Mouse (Mus musculus) forebrain, embryonic 16.5 days (tissue): ENCODE measurements around the gene Ctrb1. TPM values are rescaled to one million over a fixed set of nuclear protein-coding genes. Genes with fewer than 3 reads are reported as not detected.
"Not testable (repeated sequence)": the region's sequence is repeated elsewhere in the genome, so short reads cannot be mapped to it uniquely, and the experiment has no call there.

Experiments used
- ATAC-seq: fragments of 200-750 bp; cut with Nextera tagmentation; 2 replicates; pipeline ENCODE4 v1.8.0; 2017; ENCODE audit warnings: mild to moderate bottlenecking, moderate library complexity
- H3K27ac ChIP-seq: fragments of 300-500 bp; sonication (generic); 2 replicates; pipeline ENCODE4 v1.5.1; 2014; ENCODE audit warnings: low read length, control low read depth
- H3K27me3 ChIP-seq: fragments of 300-500 bp; sonication (generic); replicated peaks from 2 replicates; pipeline ENCODE4 v1.6.1; 2014; ENCODE audit warnings: low read length; ENCODE audit not compliant: control insufficient read depth, insufficient read depth
- H3K36me3 ChIP-seq: fragments of 300-500 bp; sonication (generic); 2 replicates; pipeline ENCODE4 v1.6.1; 2014; ENCODE audit not compliant: control insufficient read depth, insufficient read depth
- H3K4me1 ChIP-seq: fragments of 300-500 bp; sonication (generic); replicated peaks from 2 replicates; pipeline ENCODE4 v1.6.1; 2014; ENCODE audit warnings: low read length; ENCODE audit not compliant: control insufficient read depth, insufficient read depth
- H3K4me2 ChIP-seq: fragments of 300-500 bp; sonication (generic); 2 replicates; pipeline ENCODE4 v1.6.1; 2014; ENCODE audit warnings: mild to moderate bottlenecking, low read length, control low read depth
- H3K4me3 ChIP-seq: fragments of 300-500 bp; sonication (generic); replicated peaks from 2 replicates; pipeline ENCODE4 v1.5.1; 2014; ENCODE audit warnings: mild to moderate bottlenecking, low read length, control low read depth
- H3K9ac ChIP-seq: fragments of 300-500 bp; sonication (generic); replicated peaks from 2 replicates; pipeline ENCODE4 v1.6.1; 2014; ENCODE audit warnings: low read depth, low read length, control low read depth
- H3K9me3 ChIP-seq: fragments of 300-500 bp; sonication (generic); 2 replicates; pipeline ENCODE4 v1.6.1; 2016; ENCODE audit warnings: low read length; ENCODE audit not compliant: control insufficient read depth
- WGBS: fragments of 180-500 bp; shearing (Covaris S2); extraction: QIAGEN DNeasy Blood & Tissue Kit; methylation state at CpG from one replicate; pipeline ENCODE4 v1.1.7; 2014; 5-methylcytosine and 5-hydroxymethylcytosine counted together
- polyA plus RNA-seq: library from polyadenylated mRNA; unstranded; fragments of >200 nt; fragmentation: Nextera tagmentation; extraction: Ambion mirVana; gene quantifications from 2 replicates; pipeline ENCODE4 v1.2.1, GENCODE M21; 2015

Ctrb1 gene
- polyA plus RNA-seq, 1 experiment from 2014 or later = not detected

DNA sequence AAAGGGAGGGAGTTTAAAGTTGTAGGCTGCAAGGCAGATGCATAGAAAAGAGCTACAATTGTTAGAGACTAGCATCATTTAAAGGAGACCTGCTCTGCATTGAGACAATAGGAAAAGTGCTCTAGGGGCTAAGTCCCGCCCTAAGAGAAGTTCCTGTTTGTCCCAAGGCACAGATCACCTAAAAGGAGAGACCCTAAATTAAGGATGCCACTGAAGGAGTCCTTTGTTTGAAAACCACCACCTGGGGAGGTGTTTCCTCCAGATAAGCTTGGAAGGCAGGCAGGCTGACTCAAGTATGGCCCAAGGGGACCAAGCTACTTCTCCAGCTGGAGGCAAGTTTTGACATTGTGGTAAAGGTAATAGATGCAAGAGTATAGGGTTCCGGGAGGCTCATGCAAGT, 42.0 kb downstream of the Ctrb1 start:
- Histone ChIP-seq H3K4me2 (no peak overlapping the region), H3K36me3 (no peaks in the 10 kb centered on the region), H3K27me3 (no peaks in the 10 kb centered on the region), H3K9ac (no peak overlapping the region), H3K4me3 (no peak overlapping the region), H3K27ac (no peak overlapping the region), H3K9me3 (no peaks in the 10 kb centered on the region), H3K4me1 (peaks cover 5% of the 10 kb centered on the region)
- WGBS = 61% methylated on average over 2 of the region's 2 CpGs
- ATAC-seq = no peak

- Histone ChIP-seq H3K27ac (no peak overlapping the region), H3K4me2 (no peak overlapping the region), H3K9me3 (no peaks in the 10 kb centered on the region), H3K9ac (no peak overlapping the region), H3K4me1 (peaks cover 9% of the 10 kb centered on the region), H3K27me3 (no peaks in the 10 kb centered on the region), H3K36me3 (no peaks in the 10 kb centered on the region), H3K4me3 (no peak overlapping the region)
- ATAC-seq = no peak
- WGBS = 98% methylated on average over 8 of the region's 8 CpGs
Observed at GRCm38 (mm10) chr8:111645715-111646114, 45.1 kb downstream of the Ctrb1 start.

GRCm38 (mm10) chr8:111644286-111645051, 46.3 kb downstream of the Ctrb1 start:
- H3K4me2 ChIP-seq = peak overlapping the region; percentile 62
- WGBS = 53% methylated on average over 12 of the region's 12 CpGs

DNA sequence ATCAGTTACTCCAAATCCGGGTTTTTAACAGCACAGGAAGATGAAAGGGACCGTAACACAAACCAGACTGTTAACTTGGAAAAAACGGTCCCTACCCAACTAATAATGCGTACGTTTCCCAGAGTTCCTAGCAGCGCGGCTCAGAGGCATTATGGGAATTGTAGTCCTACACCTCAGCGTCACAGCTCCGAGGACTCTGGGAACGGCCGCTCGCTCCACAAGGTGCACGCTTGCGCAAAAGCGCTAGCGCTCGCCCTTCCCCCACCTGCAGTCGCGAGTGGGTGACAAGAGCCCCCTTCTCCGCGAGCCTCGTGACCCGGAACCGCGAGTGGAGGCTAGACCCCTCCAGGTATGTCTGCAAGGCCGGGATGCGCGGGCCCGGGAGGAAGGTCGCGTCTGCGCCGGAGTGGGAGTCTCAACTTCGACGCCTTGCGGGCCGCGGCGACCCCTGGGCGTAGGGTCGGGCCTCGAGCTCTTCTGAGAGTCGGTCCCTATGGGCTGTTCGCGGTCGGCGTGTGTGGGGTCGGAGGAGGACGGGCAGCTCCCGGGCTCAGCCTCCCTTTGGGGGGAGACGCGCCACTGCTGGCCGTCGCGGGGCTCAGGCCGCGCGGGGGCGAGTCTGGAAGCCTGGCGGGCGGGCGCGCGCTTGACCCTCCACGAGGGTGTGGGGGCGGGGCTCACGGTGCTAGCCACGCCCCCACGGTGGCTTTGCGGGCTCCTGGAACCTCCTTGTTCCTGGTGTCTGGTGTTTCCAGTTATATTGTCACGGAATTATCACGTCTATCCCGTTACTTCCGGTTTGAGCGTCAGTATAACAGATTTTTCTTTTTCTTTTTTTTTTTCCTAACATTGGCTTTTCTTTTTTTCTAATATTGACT, 47.3 kb downstream of the Ctrb1 start, which contains the start of gene Zfp1:
Gene Zfp1, plus strand, starts transcription at position 138 of the 878 bp plus-strand sequence.
- Histone ChIP-seq H3K27ac (peak within 1 kb of the TSS; percentile 90), H3K27me3 (no peaks in the 10 kb centered on the region), H3K9me3 (no peaks in the 10 kb centered on the region), H3K9ac (peak within 1 kb of the TSS; percentile 69), H3K4me2 (peak within 1 kb of the TSS; percentile 62), H3K4me1 (peaks cover 9% of the 10 kb centered on the region), H3K36me3 (no peaks in the 10 kb centered on the region), H3K4me3 (peak within 1 kb of the TSS; percentile 60)
- ATAC-seq = peak; percentile 99
- under 1% methylated on average over 62 of the region's 75 CpGs for WGBS

More at GRCm38 (mm10) chr8:111644286-111645051, 46.3 kb downstream of the Ctrb1 start:
- H3K4me1 ChIP-seq, ATAC-seq, H3K27me3 ChIP-seq, H3K9me3 ChIP-seq, H3K36me3 ChIP-seq: not testable (repeated sequence)
- Histone ChIP-seq H3K9ac (peak overlapping the region; percentile 69), H3K27ac (peak overlapping the region; percentile 90), H3K4me3 (peak overlapping the region; percentile 60)

- H3K9ac ChIP-seq = peak overlapping the region; percentile 69
- no peaks in the 10 kb centered on the region for H3K9me3 ChIP-seq
- peaks cover 9% of the 10 kb centered on the region for H3K4me1 ChIP-seq
- H3K4me2 ChIP-seq = peak overlapping the region; percentile 62
- H3K36me3 ChIP-seq = no peaks in the 10 kb centered on the region
- H3K27me3 ChIP-seq = no peaks in the 10 kb centered on the region
- peak overlapping the region; percentile 60 for H3K4me3 ChIP-seq
- 12% methylated on average over 5 of the region's 5 CpGs for WGBS
- peak; percentile 24 for ATAC-seq
- 0 out of 2 replicates have a peak overlapping the region, but pooled peaks have one; percentile 13 for H3K27ac ChIP-seq
Observed at GRCm38 (mm10) chr8:111642939-111643263, 47.9 kb downstream of the Ctrb1 start.

- Histone ChIP-seq H3K4me1 (peaks cover 9% of the 10 kb centered on the region), H3K27ac (no peak overlapping the region)
- 65% methylated on average over 5 of the region's 5 CpGs for WGBS
Observed at GRCm38 (mm10) chr8:111642496-111642895, 48.3 kb downstream of the Ctrb1 start.

DNA sequence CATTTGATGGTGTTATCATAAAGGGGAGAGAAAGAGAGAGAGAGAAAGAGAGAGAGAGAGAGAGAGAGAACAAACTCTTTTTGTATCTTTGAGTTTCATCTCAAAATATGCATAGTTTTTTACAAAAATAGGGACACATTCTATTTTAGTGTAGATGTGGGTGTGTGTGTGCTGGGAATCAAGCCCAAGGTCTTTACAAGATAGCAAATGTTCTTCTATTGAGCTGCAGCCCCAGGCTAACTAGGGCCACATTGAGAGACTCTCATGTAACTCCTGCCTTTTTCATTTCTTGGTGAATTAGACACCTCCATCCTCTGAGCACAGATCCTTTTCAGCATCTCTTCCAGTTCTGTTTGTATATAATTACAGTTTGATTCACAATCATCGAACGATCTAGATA, 49.7 kb downstream of the Ctrb1 start:
- Histone ChIP-seq H3K4me2 (no peak overlapping the region), H3K27ac (no peak overlapping the region)

More at GRCm38 (mm10) chr8:111642496-111642895, 48.3 kb downstream of the Ctrb1 start:
- Histone ChIP-seq H3K4me3 (peak overlapping the region; percentile 60; the same call in 1 of the 2 replicates), H3K9ac (peak overlapping the region; percentile 69; the same call in 1 of the 2 replicates), H3K27me3 (no peaks in the 10 kb centered on the region), H3K36me3 (no peaks in the 10 kb centered on the region), H3K4me2 (peak overlapping the region; percentile 62), H3K9me3 (no peaks in the 10 kb centered on the region)
- no peak for ATAC-seq

DNA sequence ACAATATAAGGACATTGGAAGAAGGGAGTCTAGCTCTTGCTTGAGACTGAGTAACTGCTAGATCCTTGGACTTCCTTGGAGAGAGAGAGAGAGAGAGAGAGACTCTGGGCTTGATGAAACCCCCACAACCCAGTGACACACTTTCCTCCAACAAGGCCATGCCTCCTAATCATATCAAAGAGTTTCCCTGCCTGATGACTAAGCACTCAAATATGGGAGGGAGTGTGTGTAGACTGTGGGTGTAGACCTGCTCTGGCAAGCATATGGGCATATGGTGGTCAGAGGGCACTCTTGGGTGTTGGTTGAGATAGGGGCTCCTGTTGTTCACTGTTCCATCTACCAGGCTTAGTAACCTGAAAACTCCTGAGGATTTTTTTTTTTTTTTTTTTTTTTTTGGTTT, 52.7 kb downstream of the Ctrb1 start:
- Histone ChIP-seq H3K4me1 (peaks cover 4% of the 10 kb centered on the region), H3K27me3 (no peaks in the 10 kb centered on the region), H3K9me3 (no peaks in the 10 kb centered on the region), H3K4me2 (no peak overlapping the region), H3K27ac (no peak overlapping the region), H3K36me3 (no peaks in the 10 kb centered on the region), H3K9ac (no peak overlapping the region), H3K4me3 (no peak overlapping the region)
- ATAC-seq = no peak

More for the DNA sequence above, 49.7 kb downstream of the Ctrb1 start:
- Histone ChIP-seq H3K4me3 (no peak overlapping the region), H3K4me1 (peaks cover 9% of the 10 kb centered on the region), H3K9ac (no peak overlapping the region), H3K36me3 (no peaks in the 10 kb centered on the region), H3K9me3 (no peaks in the 10 kb centered on the region), H3K27me3 (no peaks in the 10 kb centered on the region)
- no peak for ATAC-seq
- WGBS = 96% methylated on average over 2 of the region's 2 CpGs
